Mouse (Mus musculus) layer of hippocampus, postnatal 14 days (tissue): ENCODE data around the gene Nosip. TPM values are rescaled to one million over a fixed set of nuclear protein-coding genes. Genes with fewer than 3 reads are reported as not detected.
"Not testable (repeated sequence)": the region's sequence is repeated elsewhere in the genome, so short reads cannot be mapped to it uniquely, and the experiment has no call there.

Source experiments
- DNase-seq, 2 experiments: peaks; one replicate each; pipeline ENCODE4 v3.0.0; 2021 to 2022; ENCODE audit warnings: low spot score in 2 of 2, mixed read lengths in 1 of 2
- microRNA-seq, 2 experiments: library from miRNA; unstranded; fragments of <30 nt; microRNA quantifications; one replicate each; pipeline ENCODE4 v1.2.0; 2021
- total RNA-seq, 2 experiments: library from RNA; stranded (reverse); gene quantifications; 2 replicates each; pipeline ENCODE4 v1.2.3; 2021

Gene Nosip
- total RNA-seq, 2 experiments from 2014 or later = 49.2 to 55.4 TPM

DNA sequence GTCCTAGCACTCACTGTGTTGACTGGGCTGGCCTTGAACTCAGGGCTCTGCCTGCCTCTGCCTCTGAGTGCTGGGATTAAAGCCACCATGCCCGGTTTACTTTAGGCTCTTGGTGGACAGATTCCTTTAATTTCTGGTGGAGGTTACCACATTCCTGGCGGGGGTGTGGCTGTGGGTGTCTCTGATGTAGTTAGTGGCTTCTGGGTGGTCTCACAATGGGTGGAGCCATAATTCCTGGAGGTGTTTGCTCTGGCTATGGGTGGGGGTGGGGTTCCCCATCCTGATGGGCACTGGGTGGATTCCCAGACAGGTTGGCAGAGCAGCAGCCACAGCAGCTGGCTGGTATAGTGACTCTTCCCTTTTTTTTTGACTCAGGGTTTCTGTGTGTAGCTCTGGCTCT is 49.7 kb downstream of the Nosip start:
- no peak for DNase-seq

DNA sequence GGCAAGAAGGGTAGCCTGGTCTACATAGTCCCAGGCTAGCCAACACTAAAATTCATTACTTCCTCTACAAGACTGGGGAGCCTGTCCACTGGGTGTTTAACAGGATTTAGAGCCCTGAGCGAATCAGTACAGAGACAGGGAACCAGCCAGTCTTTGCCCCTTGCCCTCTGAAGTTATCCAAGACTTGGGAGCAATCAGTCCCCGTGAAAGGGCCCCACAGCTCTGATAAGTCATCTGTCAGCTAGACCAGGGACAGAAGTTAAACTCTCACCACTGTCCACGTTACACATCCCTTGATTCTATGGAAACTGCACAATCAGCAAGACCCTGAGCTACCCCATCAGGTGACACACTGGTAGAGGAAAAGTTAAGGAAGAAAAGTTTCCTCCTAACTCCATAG is 50.3 kb downstream of the Nosip start:
- DNase-seq = no peak

DNA sequence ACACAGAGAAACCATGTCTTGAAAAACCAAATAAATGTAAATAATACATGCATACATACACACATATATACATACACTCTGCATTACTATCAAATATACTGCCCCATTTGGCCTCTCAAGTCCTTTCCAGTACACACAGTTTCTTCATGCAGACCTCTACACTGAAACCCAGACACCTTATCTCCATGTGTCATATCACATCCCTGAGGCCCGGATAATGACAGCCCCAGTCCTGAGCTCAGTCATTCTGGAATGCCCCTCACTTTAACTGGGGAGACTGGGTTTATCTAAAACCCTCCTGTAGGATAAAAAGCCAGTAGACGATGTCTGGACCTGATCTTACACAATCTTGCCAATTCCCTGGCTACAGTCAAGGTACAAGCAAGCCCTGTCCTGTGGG is 51.2 kb downstream of the Nosip start:
- DNase-seq = no peak

DNA sequence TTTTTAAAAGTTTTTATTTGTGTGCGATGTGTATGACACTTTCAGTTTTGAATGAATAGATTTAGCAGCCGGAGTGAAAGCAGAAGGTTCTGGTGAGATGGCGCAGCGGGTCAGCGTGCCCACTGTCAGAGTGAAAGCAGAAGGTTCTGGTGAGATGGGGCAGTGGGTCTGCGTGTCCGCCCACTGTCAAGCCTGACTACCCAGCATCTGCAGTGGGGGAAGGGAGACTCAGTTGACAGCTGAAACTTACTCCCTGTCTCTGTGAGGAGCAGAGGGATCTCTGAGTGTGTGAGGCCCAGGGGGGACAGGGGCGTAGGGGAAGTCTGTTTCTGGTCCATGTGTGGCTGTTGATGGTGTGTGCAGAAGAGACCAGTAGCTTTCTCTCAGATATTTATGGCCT is 55.3 kb downstream of the Nosip start:
- no peak for DNase-seq

DNA sequence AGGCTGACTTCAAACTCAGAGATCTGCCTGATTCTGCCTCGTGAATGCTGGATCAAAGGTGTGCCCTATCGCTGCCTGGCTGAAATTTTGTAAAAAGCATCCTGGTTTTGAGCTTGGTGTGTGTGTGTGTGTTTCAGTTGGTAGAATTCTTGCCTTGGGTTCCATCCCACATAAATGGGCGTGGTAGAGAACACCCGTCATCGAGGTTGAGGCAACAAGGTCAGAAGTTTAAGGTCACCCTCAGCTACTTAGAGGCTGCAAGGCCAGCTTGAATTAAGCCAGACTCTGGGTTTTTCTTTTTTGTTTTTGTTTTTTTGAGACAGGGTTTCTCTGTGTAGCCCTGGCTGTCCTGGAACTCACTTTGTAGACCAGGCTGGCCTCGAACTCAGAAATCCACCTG is 56.1 kb downstream of the Nosip start:
- no peak for DNase-seq

DNA sequence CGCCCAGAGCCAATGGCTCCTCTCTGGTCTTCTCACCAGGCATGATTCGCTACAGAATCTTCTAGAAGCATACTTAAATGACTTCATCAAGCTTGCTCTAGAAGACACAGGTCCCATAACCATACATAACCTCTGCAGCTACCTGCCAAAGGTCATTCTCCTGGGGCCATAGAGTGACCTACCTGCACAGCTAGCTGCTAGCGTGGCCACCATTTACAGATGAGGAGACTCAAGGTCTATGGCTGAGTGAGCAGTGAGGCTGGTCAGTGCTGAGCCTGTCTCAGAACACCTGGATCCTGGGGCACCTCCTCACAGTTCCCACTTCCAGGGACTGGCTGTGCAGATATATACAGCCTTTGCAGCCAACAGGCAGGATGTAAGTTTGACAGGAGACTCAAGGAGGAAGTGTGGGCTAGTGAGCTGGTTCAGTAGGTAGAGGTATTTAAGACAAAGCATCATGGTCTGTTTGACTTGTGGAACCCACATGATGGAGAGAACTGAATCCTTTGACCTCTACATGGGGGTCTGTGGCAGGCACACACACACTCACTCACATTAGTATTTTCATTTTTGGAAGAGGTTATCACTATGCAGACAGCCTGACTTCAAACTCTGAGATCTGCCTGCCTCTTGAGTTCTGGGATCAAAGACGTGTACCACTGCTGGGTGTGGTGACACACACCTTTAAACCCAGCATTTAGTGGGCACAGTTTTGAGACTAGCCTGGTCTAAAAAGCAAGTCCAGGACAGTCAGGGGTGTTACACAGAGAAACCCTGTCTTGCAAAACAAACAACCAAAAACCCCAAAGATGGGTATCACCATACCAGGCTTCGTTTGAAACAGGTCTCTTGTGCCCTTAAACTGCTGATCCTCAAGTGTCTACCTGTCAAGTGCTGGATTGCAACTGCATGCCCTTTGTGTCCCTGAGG is 57.8 kb downstream of the Nosip start:
- DNase-seq = no peak

DNA sequence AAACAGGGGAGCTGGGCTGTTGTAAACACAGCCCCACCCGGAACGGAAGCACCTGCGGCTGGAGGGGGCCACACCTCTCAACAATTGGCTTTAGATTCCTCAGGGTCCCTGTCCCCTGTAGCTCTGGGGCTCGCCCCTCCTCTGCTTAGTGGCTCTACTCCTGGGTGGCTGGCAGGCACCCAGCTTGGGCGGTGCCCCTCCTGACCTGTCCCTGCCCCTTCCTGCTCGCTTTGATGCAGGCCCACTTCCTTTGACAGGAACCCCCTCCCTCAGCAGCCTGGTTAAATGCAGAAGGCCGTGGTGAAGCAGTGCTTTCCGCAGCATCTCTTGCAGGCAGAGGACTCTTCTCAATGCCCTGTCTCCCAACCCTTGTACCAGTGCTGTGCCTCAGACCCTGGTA is 59.2 kb downstream of the Nosip start:
- DNase-seq = no peak

DNA sequence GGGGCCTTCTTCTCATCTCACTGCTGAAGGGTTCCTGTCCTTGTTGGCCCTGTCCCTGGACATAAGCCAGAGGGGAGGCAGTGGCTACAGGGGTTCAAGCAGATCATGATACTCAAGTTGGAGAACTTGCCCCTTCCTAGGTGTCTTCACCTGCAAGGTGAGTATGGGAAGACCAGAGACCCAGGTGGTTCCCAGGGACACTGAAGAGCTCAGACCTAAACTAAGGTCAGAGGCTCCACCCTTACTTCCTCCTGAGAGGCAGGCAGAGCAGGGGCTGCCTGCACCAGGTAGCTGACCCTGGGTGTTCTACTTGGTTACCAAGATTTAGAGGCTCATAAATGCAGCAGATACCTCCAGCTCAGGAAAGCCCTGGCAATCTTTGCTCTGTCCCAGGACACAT is 59.7 kb downstream of the Nosip start:
- DNase-seq = no peak

DNA sequence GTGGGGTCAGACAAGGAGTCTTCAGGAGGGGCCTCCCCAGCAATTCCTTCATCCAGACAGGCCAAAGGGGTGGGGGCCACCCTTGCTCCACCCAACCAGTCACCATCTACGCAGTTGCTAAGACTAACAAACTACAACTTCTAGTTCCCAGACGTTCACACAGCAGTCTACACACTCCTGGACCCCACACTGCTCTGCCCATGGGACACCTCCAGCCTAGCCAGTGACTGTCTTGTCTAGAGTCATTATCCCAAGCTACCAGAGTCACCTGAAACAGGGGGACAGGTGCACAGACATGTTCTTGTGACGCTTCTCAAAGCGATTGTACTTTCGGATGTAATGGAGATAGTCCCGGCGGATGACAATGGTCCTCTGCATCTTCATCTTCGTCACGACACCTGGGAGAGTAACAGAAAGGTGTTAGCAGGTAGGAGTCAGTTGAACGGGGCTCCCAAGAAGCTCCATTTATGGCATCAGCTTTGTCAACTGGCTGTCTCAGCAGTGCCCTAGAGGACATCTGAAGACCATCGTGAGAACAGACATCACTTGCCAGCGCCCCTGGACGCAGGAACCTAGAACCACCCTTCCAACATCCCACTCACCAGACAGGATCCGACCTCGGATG is 60.4 kb downstream of the Nosip start:
- DNase-seq = no peak

DNA sequence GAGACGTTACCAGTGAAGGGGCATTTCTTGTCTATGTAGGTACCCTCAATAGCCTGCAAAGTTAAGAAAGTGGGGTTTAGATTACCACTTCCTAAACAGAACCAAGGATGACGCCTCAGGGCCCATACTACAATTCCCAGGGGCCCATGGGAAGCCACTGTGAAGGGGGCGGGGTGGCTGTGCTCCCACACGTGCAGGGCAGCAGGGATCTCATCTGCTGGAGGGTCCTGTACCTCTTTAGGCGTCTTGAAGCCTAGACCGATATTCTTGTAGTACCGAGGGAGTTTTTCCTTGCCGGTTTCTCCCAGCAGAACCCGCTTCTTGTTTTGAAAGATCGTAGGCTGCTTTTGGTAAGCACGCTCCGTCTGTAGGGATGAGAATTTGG is 60.9 kb downstream of the Nosip start:
- no peak for DNase-seq

DNA sequence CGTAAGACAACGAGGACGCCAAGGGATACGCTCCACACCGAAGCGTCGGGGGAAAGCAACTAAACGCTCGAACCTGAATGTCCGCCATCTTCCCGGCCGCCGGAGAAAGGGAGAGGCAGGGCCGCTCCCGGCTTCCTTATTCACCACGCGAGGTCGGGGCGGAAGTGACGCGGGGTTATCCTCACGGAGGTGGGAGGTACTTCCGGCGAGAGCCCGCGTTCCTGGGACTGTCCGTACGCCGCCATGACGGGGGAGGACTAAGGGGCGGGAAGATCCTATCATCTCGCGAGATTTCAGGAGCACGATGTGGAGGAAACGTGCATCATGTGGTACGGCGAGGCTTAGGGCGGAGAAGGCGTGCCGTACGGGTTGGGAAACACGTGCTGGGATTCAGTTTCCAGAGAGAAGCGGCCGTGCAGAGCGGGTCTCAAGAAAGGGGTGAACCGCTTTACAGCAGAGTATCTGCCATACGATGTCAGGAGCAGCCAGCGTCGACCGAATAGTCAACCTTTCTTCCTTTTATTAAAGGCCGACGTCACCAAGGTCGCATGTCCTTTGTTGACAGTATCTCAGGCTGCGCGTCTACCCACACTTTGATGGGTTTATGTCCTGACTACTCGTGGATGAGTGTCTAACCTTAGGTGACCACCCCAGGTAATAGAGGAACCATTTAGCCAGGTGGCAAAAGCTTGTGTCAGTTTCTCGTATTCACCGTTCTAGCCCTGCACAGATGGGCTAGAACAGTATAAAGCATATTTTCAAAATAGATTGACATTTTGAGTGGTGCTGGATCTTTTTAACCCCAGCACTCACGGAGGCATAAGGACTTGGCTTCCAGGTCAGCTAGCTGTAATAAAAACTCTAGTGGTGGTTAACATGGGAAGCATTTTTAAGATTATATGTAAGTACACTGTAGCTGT is 62.3 kb downstream of the Nosip start, which contains the start of gene Rps11:
TSS of gene Rps11 (minus strand) at position 216 of the 920 bp plus-strand sequence.
- peak; percentile 98 to 99 for DNase-seq

DNA sequence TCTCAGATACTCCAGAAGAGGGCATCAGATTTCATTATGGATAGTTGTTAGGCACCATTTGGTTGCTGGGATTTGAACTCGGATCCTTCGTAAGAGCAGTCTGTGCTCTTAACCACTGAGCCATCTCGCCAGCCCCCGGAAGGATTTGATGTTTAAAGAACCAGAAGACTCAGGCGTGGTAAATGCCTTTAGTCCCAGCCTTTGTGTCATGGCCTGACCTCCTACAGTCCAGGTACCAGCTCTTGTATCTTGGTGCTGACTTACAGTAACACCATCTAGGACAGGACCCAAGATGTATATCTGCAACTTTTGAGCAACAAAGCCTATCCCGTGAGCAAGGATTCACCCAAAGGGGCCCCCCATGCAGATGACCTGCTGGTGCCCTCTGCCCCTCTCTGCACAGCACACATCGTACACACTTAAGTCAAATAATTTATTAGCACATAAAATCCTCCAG is 62.9 kb downstream of the Nosip start:
- no peak for DNase-seq

DNA sequence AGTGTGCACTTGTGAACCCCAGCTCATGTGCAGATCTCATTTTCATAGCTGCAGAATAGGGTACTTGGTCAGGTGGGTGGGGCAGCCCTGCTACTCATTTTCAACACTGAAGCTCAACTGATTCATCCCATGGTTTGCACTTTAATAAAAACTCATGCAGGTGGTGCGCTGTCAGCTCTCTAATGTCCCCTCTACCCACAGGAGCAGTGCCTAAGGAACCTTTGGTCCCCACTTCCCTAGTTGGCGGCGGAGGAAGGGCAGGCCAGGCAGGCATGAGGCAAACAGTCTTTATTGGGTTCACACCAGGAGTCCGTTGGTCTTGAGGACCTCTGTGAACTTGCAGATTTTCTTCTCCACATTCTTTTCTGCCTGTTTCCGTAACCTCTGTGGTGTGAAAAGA is 63.4 kb downstream of the Nosip start:
- DNase-seq = not testable (repeated sequence)

DNA sequence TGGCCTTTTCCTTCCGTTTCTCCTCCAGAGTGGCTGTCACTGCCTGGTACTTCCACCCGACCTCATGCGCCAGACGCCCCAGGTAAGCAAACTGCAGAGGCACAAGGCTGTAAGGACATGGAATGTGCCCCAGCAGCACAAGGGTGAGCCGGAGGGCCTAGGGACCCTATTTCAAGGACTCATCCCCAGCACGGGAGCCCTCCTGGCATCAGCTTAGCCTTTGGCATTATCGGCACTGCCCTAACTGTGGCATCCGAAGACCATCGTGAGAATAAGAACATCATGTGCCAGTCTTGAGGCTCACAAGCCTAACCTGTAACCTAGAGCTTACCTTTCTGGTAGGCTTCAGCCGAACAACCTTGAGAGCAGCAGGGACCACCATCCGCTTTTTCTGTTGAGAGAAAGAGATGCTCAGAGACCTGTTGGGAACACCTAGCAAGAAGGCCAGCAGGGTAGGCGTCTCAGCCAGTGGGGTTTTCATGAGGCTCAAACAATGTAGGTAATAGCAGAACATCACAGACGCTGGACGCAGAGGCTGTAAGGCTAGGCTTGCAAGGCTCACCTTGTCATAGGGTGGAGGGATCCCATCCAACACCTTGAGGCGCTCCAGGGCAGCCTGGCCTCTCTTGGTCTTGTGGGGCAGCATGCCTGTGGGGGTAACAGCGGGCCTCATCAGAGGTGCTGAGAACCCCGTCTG is 64.1 kb downstream of the Nosip start:
- no peak for DNase-seq

DNA sequence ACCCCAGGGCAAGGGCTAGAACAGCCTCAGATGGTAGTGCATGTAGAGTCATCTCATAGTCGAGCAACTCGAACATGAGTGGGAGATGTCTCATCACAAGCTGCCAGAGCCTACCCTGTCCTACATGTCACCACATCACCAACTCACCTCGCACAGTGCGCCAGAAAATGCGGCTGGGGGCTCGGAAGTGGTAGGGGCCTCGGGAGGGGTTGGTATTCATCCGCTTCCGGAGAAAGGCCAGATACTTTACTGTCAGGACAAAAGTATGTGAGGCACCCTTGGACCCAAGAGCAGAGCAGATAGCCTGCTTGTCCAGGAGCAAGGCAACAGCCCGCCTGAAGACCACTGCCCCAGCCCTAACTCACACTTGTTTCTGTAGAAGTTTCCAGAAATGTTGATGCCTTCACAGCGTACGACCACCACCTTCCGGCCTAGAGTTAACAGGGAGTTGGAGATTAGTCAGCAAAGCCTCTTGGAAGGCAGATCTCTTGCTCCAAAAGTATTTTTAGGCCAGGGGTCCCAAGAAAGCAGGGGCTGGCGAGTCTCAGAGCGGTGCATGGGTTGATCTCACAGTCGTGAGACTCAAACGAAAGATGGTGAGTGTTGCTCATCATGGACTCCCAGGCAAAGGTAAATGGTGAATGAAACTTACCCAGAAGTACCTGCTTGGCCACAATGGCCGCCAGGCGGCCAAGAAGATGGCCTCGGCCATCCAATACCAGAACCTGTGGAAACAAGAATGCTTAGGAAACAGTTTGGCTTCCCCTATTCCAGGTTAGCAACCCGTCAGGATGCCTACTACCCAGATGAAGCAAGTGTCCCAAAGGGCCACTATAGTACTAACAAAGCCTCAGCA is 64.8 kb downstream of the Nosip start:
- no peak for DNase-seq

Small RNA genes within 50 kb of the gene (microRNA-seq; reads per million reads assigned to microRNA genes)
- gene Mir150 (1,054 to 1,069 reads per million in 2 experiments), gene Mir5121 (15.9 to 20.1 reads per million in 2 experiments), gene Mir7054 (2.7 to 5.4 reads per million in 2 experiments)

Other genes starting within 250 kb of the Nosip start
- 10 to 100 TPM; 29.6 to 36.7 TPM for gene Nup62, start 246.3 kb upstream of the Nosip start, total RNA-seq
- 1 to 10 TPM; 1.5 to 1.8 TPM for gene Il4i1, start 246.0 kb upstream of the Nosip start, total RNA-seq
- 10 to 100 TPM; 27.3 to 28.4 TPM for gene Atf5, start 245.8 kb upstream of the Nosip start, total RNA-seq
- 10 to 100 TPM; 81.6 to 89.7 TPM for gene Akt1s1, start 213.4 kb upstream of the Nosip start, total RNA-seq
- gene Tbc1d17, start 213.3 kb upstream of the Nosip start, total RNA-seq = 10 to 100 TPM; 46.2 to 54.2 TPM
- gene Pnkp, start 205.3 kb upstream of the Nosip start, total RNA-seq = 10 to 100 TPM; 32.3 to 33.3 TPM
- gene Ptov1, start 192.6 kb upstream of the Nosip start, total RNA-seq = 100 to 1,000 TPM; 272 to 295 TPM
- gene Med25, start 169.7 kb upstream of the Nosip start, total RNA-seq = 100 to 1,000 TPM; 106 to 111 TPM
- 10 to 100 TPM; 21.0 to 21.4 TPM for gene Fuz, start 166.3 kb upstream of the Nosip start, total RNA-seq
- gene Ap2a1, start 132.9 kb upstream of the Nosip start, total RNA-seq = 100 to 1,000 TPM; 310 to 327 TPM
- under 1 TPM in 1 of 2 experiments, not detected in 1; 0.69 TPM for gene Tsks, start 119.2 kb upstream of the Nosip start, total RNA-seq
- 100 to 1,000 TPM; 115 to 116 TPM for gene Cpt1c, start 87.6 kb upstream of the Nosip start, total RNA-seq
- gene Prmt1, start 75.9 kb upstream of the Nosip start, total RNA-seq = 100 to 1,000 TPM; 163 to 195 TPM
- gene Irf3, start 64.8 kb upstream of the Nosip start, total RNA-seq = 10 to 100 TPM; 33.8 to 46.5 TPM
- gene Bcl2l12, start 63.7 kb upstream of the Nosip start, total RNA-seq = 1 to 10 TPM; 2.0 to 3.9 TPM
- gene Scaf1, start 46.1 kb upstream of the Nosip start, total RNA-seq = 100 to 1,000 TPM; 153 to 158 TPM
- gene Rras, start 44.5 kb upstream of the Nosip start, total RNA-seq = 10 to 100 TPM; 12.1 to 16.2 TPM
- gene Prr12, start 9.5 kb upstream of the Nosip start, total RNA-seq = 10 to 100 TPM; 67.3 to 67.9 TPM
- gene Prrg2, start 248 bp downstream of the Nosip start, total RNA-seq = 1 to 10 TPM; 5.3 to 7.4 TPM
- gene Rcn3, start 29.8 kb downstream of the Nosip start, total RNA-seq = 10 to 100 TPM; 10.3 to 13.8 TPM
- gene Fcgrt, start 41.4 kb downstream of the Nosip start, total RNA-seq = 10 to 100 TPM; 17.1 to 20.9 TPM
- gene Rps11, start 62.0 kb downstream of the Nosip start, total RNA-seq = 100 to 1,000 TPM; 427 to 461 TPM
- 100 to 1,000 TPM; 736 to 824 TPM for gene Rpl13a, start 66.3 kb downstream of the Nosip start, total RNA-seq
- under 1 TPM in 1 of 2 experiments, not detected in 1; 0.39 TPM for gene Gm45713, start 73.8 kb downstream of the Nosip start, total RNA-seq
- 1 to 10 TPM; 4.5 to 5.8 TPM for gene Flt3l, start 74.0 kb downstream of the Nosip start, total RNA-seq
- gene Pih1d1, start 91.9 kb downstream of the Nosip start, total RNA-seq = 10 to 100 TPM; 46.1 to 46.5 TPM
- 10 to 100 TPM; 14.0 to 15.9 TPM for gene Aldh16a1, start 92.2 kb downstream of the Nosip start, total RNA-seq
- gene Slc17a7, start 101.5 kb downstream of the Nosip start, total RNA-seq = 1,000 to 10,000 TPM; 1,582 to 1,636 TPM
- under 1 TPM in 1 of 2 experiments, not detected in 1; 0.26 TPM for gene Gfy, start 117.1 kb downstream of the Nosip start, total RNA-seq
- not detected for gene Pth2, start 118.6 kb downstream of the Nosip start, total RNA-seq
- 1 to 10 TPM; 2.0 to 2.7 TPM for gene Ccdc155, start 142.5 kb downstream of the Nosip start, total RNA-seq
- gene Dkkl1, start 149.7 kb downstream of the Nosip start, total RNA-seq = 1 to 10 TPM; 2.6 to 3.3 TPM
- gene Tead2, start 153.3 kb downstream of the Nosip start, total RNA-seq = 10 to 100 TPM in 1 of 2 experiments, 1 to 10 TPM in 1; 6.9 to 11.5 TPM
- 1 to 10 TPM; 4.0 TPM for gene Cd37, start 176.7 kb downstream of the Nosip start, total RNA-seq
- 1 to 10 TPM; 1.4 to 2.3 TPM for gene Slc6a16, start 178.7 kb downstream of the Nosip start, total RNA-seq
- gene Slc6a21, start 215.1 kb downstream of the Nosip start, total RNA-seq = not detected